Mouse (Mus musculus): Measurements from ENCODE around the gene Vmn1r227. TPM values are rescaled to one million over a fixed set of nuclear protein-coding genes. Genes with fewer than 3 reads are reported as not detected.

Vmn1r227 gene
- not detected for total RNA-seq (2021)
- long read RNA-seq, experiment 1, result 0 reads
- long read RNA-seq, experiment 2, result 0 reads

- no peak for DNase-seq
Measured at GRCm38 (mm10) chr17:20729543-20729942, at the start of gene Vmn1r227. TSS of gene Vmn1r227 (plus strand) at chr17:20729843.

- DNase-seq, result no peak
Measured at GRCm38 (mm10) chr17:20682543-20682942, 47.1 kb upstream of the Vmn1r227 start, which contains the start of gene Vmn1r226. TSS of gene Vmn1r226 (plus strand) at chr17:20682843.

GRCm38 (mm10) chr17:20786057-20786456 lies 56.4 kb downstream of the Vmn1r227 start, which contains the start of gene Vmn1r228:
TSS of gene Vmn1r228 (minus strand) at chr17:20786157.
- no peak for DNase-seq

Other genes starting within 250 kb of the Vmn1r227 start
- gene Vmn2r108, start 248.5 kb upstream of the Vmn1r227 start, total RNA-seq (2021), result not detected
- not detected for gene Vmn1r225, start 231.7 kb upstream of the Vmn1r227 start, total RNA-seq (2021)
- not detected for gene Vmn2r109, start 165.1 kb upstream of the Vmn1r227 start, total RNA-seq (2021)
- gene Vmn2r110, start 133.4 kb upstream of the Vmn1r227 start, total RNA-seq (2021), result not detected
- not detected for gene Fpr-rs3, start 105.0 kb upstream of the Vmn1r227 start, total RNA-seq (2021)
- gene Vmn1r226, start 47.0 kb upstream of the Vmn1r227 start, total RNA-seq (2021), result not detected
- gene Vmn1r228, start 56.3 kb downstream of the Vmn1r227 start, total RNA-seq (2021), result not detected
- gene Vmn1r229, start 81.7 kb downstream of the Vmn1r227 start, total RNA-seq (2021), result not detected
- not detected for gene Vmn1r230, start 110.6 kb downstream of the Vmn1r227 start, total RNA-seq (2021)
- not detected for gene Vmn1r231, start 175.2 kb downstream of the Vmn1r227 start, total RNA-seq (2021)
- gene Vmn1r232, start 189.9 kb downstream of the Vmn1r227 start, total RNA-seq (2021), result not detected
- gene Ppp2r1a, start 215.5 kb downstream of the Vmn1r227 start, total RNA-seq (2021), result 100 to 1,000 TPM in 1 of 2 experiments, 10 to 100 TPM in 1; 83.7 to 103 TPM

Measured in gastrocnemius, postnatal 25 days (tissue).